Mouse (Mus musculus) intestine, embryonic 16.5 days (tissue): ENCODE results near the gene Cers6. TPM values are rescaled to one million over a fixed set of nuclear protein-coding genes. Genes with fewer than 3 reads are reported as not detected.

Experiments
- ATAC-seq: fragments of 200-750 bp; cut with Nextera tagmentation; 2 replicates; pipeline ENCODE4 v1.8.0; 2017; ENCODE audit warnings: moderate TSS enrichment, moderate library complexity
- H3K27ac ChIP-seq: fragments of 300-500 bp; sonication (generic); 2 replicates; pipeline ENCODE4 v1.5.1; 2014; ENCODE audit warnings: mild to moderate bottlenecking, low read length
- H3K27me3 ChIP-seq: fragments of 300-500 bp; sonication (generic); replicated peaks from 2 replicates; pipeline ENCODE4 v1.6.1; 2014; ENCODE audit warnings: low read length, control low read depth, mixed read lengths; ENCODE audit not compliant: control insufficient read depth, insufficient read depth
- H3K36me3 ChIP-seq: fragments of 300-500 bp; sonication (generic); 2 replicates; pipeline ENCODE4 v1.6.1; 2014; ENCODE audit warnings: low read length, control low read depth; ENCODE audit not compliant: control insufficient read depth, insufficient read depth
- H3K4me1 ChIP-seq: fragments of 300-500 bp; sonication (generic); 2 replicates; pipeline ENCODE4 v1.6.1; 2014; ENCODE audit warnings: low read length, control low read depth, mixed read lengths; ENCODE audit not compliant: control insufficient read depth, insufficient read depth
- H3K4me2 ChIP-seq: fragments of 300-500 bp; sonication (generic); 2 replicates; pipeline ENCODE4 v1.6.1; 2014; ENCODE audit warnings: low read depth, low read length, control low read depth
- H3K4me3 ChIP-seq: fragments of 300-500 bp; sonication (generic); 2 replicates; pipeline ENCODE4 v1.5.1; 2014; ENCODE audit warnings: mild to moderate bottlenecking, low read length
- H3K9ac ChIP-seq: fragments of 300-500 bp; sonication (generic); 2 replicates; pipeline ENCODE4 v1.6.1; 2014; ENCODE audit warnings: low read depth, low read length
- H3K9me3 ChIP-seq: fragments of 300-500 bp; sonication (generic); 2 replicates; pipeline ENCODE4 v1.6.1; 2016; ENCODE audit warnings: low read length, control low read depth; ENCODE audit not compliant: control insufficient read depth
- WGBS: fragments of 180-500 bp; shearing (Covaris S2); extraction: QIAGEN DNeasy Blood & Tissue Kit; methylation state at CpG from one replicate; pipeline ENCODE4 v1.1.7; 2014; 5-methylcytosine and 5-hydroxymethylcytosine counted together
- polyA plus RNA-seq: library from polyadenylated mRNA; unstranded; fragments of >200 nt; fragmentation: Nextera tagmentation; extraction: Ambion mirVana; gene quantifications from 2 replicates; pipeline ENCODE4 v1.2.1, GENCODE M21; 2015

Gene Cers6
- polyA plus RNA-seq, 1 experiment from 2014 or later = 39.6 TPM

DNA sequence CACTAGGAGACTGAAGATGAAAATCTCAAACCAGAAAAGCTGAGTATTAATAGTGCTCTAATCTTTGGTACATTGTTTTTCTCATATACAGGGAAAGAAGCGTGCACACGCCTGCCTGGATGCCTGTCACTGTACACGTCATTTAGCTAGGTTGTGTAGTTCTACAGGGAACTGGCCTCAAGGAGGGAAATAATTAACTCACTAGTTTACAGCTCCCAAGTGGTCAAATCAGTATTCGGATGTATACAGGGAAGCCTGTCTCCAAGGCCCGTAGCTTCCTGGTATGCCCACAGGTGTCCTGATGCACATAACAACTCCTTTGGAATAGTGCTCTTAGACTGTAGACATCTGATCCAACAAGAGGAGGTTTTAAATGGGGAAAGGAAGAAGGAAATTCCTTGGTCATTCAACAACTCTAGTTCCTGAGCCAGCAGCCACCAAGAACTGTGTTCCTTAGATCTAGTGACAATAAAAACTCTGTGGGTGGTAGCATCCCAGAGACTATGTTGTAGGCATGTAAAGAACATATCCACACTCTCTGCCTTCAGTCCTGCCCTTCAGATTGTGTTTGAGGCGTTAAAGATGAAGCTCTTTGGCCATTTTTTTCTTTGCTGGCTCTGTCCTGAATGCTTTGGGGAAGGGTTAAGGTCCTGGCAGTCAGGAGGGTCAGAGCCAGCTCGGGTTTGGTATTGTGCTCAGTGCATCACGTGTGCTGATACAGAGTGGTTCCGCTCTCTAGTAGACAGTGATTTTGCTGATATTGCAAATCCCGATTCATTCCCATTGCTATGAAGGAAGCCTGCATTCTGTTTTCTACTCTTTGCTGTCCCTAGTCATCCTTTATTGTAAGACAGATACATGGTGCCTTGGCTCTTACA is 65.9 kb downstream of the Cers6 start:
- no peak overlapping the region for H3K4me3 ChIP-seq
- H3K27me3 ChIP-seq = no peaks in the 10 kb centered on the region
- no peaks in the 10 kb centered on the region for H3K36me3 ChIP-seq
- H3K4me2 ChIP-seq = no peak overlapping the region
- ATAC-seq = peak; percentile 88
- H3K4me1 ChIP-seq = peaks cover 11% of the 10 kb centered on the region; the same call in 1 of the 2 replicates
- no peak overlapping the region for H3K9ac ChIP-seq
- no peaks in the 10 kb centered on the region for H3K9me3 ChIP-seq
- H3K27ac ChIP-seq = peak overlapping the region; percentile 73
- WGBS = 71% methylated on average over 10 of the region's 10 CpGs

DNA sequence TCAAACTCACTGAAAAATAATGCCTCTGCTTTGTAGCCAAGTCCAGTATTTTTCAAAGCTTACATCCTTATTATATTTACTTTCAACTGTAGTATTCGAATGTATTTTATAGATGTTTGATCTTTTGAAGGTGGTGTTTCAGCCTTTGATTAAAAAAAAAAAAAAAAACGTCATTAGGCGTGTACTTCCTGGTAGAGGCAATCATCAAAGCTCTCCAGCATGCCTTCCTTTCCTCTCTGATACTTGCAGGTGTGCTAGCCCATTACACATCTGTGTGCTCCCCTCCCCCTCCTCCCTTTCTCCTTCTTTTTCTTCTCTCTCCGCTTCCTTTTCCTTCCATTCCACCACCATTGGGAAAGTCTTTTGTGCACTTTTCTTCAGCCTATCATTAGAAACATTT is 71.0 kb downstream of the Cers6 start:
- ATAC-seq = peak; percentile 27
- H3K9me3 ChIP-seq = 0 out of 2 replicates have a peak, but pooled peaks cover 6% of the 10 kb centered on the region
- no peak overlapping the region for H3K4me3 ChIP-seq
- H3K4me2 ChIP-seq = no peak overlapping the region
- H3K27me3 ChIP-seq = no peaks in the 10 kb centered on the region
- H3K36me3 ChIP-seq = peaks cover 9% of the 10 kb centered on the region
- WGBS = 47% methylated on average over 4 of the region's 4 CpGs
- no peak overlapping the region for H3K9ac ChIP-seq
- H3K4me1 ChIP-seq = peaks cover 25% of the 10 kb centered on the region
- peak overlapping the region; percentile 61 for H3K27ac ChIP-seq

GRCm38 (mm10) chr2:68932656-68933055 is 71.4 kb downstream of the Cers6 start:
- Histone ChIP-seq H3K4me3 (no peak overlapping the region), H3K9me3 (0 out of 2 replicates have a peak, but pooled peaks cover 9% of the 10 kb centered on the region), H3K27me3 (no peaks in the 10 kb centered on the region), H3K4me1 (peaks cover 23% of the 10 kb centered on the region), H3K36me3 (peaks cover 13% of the 10 kb centered on the region), H3K27ac (peak overlapping the region; percentile 61), H3K9ac (no peak overlapping the region), H3K4me2 (no peak overlapping the region)
- 44% methylated on average over 4 of the region's 4 CpGs for WGBS
- ATAC-seq = no peak

DNA sequence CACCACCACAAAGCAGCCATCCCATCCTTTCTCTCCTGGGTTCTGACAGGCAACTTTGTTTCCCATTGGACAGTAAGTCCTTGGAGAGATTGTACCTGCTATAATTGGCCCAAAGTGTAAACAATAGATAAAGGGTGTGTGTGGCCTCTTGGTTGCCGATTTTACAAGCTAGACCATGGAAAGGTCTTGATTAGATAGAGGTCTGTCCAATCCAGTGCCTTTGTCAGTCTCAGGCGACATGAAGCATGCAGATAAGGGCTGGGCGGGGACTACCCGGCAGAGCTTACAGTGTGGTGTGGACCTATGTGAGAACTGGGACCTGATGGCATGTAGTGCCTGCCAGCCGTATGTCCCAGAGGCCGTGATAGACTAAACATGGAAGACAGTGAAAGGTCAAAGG is 73.4 kb downstream of the Cers6 start:
- H3K9ac ChIP-seq = no peak overlapping the region
- WGBS = 44% methylated on average over 6 of the region's 6 CpGs

DNA sequence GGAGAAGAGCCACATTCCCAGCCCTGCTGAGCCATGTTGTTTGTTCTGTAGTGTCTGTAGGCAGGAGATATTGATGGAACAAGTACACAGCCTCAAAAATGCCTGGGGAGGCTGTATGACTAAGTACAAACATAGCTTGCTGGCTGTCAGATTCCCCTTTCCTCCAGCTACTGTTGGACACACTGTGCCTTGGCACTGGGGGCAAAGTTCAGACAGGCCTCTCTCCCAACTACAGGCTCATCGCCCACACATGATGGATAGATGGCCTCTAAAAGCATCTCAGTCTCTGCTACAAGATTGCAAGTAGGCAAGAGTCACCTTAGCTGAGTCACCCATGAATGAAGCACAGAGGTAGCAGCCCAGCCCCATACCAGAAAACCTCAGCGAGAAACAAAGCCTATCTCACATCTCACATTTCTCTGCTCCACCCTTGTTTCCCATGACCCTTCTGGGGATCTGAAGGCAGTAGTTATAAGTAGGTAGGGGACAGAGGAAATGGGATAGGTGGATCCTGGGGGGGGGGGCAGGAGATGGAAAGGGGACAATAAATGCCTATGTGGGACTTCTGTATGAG is 74.6 kb downstream of the Cers6 start:
- Histone ChIP-seq H3K9ac (no peak overlapping the region), H3K9me3 (0 out of 2 replicates have a peak, but pooled peaks cover 9% of the 10 kb centered on the region), H3K4me3 (no peak overlapping the region), H3K27ac (peak overlapping the region; percentile 80; the same call in 1 of the 2 replicates), H3K27me3 (no peaks in the 10 kb centered on the region), H3K36me3 (peaks cover 13% of the 10 kb centered on the region), H3K4me2 (no peak overlapping the region), H3K4me1 (peaks cover 20% of the 10 kb centered on the region)
- peak; percentile 21; the same call in 1 of the 2 replicates for ATAC-seq
- 73% methylated on average over 2 of the region's 2 CpGs for WGBS

More for the DNA sequence above, 73.4 kb downstream of the Cers6 start:
- H3K27ac ChIP-seq = peak overlapping the region; percentile 80
- 0 out of 2 replicates have a peak, but pooled peaks cover 9% of the 10 kb centered on the region for H3K9me3 ChIP-seq
- H3K27me3 ChIP-seq = no peaks in the 10 kb centered on the region
- peak; percentile 96 for ATAC-seq
- no peak overlapping the region for H3K4me3 ChIP-seq
- peaks cover 13% of the 10 kb centered on the region for H3K36me3 ChIP-seq
- peaks cover 23% of the 10 kb centered on the region for H3K4me1 ChIP-seq
- no peak overlapping the region for H3K4me2 ChIP-seq

GRCm38 (mm10) chr2:68936773-68937172 is 75.5 kb downstream of the Cers6 start:
- 77% methylated on average over 4 of the region's 4 CpGs for WGBS
- peaks cover 17% of the 10 kb centered on the region for H3K4me1 ChIP-seq
- H3K9me3 ChIP-seq = 0 out of 2 replicates have a peak, but pooled peaks cover 9% of the 10 kb centered on the region
- ATAC-seq = no peak
- no peak overlapping the region for H3K27ac ChIP-seq
- no peak overlapping the region for H3K4me2 ChIP-seq
- no peaks in the 10 kb centered on the region for H3K27me3 ChIP-seq
- H3K36me3 ChIP-seq = peaks cover 13% of the 10 kb centered on the region
- no peak overlapping the region for H3K4me3 ChIP-seq
- no peak overlapping the region for H3K9ac ChIP-seq

DNA sequence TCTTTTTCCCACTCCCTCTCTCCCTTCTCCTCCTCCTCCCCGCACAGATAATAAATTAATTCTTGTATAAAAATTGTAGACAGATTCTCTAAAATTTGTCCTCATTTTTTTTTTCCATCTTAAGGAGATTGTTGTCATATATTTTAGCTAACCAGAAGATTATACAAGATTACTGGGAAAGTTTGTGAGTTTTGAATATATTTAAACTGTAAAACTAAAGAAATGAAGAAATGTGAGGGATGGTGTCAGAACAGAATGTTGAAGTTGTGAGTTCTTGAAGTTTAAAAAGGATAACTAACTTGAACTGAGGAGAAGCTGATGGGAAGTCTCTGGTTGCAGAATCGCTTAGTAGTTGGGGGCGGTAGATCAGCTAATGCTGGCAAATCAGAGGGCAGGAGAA is 76.6 kb downstream of the Cers6 start:
- WGBS = 83% methylated on average over 3 of the region's 3 CpGs
- H3K4me3 ChIP-seq = no peak overlapping the region
- H3K36me3 ChIP-seq = peaks cover 13% of the 10 kb centered on the region
- ATAC-seq = no peak
- H3K9ac ChIP-seq = no peak overlapping the region
- H3K4me2 ChIP-seq = no peak overlapping the region
- no peaks in the 10 kb centered on the region for H3K27me3 ChIP-seq
- H3K4me1 ChIP-seq = peaks cover 17% of the 10 kb centered on the region
- no peak overlapping the region for H3K27ac ChIP-seq
- H3K9me3 ChIP-seq = 0 out of 2 replicates have a peak, but pooled peaks cover 9% of the 10 kb centered on the region

- H3K9me3 ChIP-seq = no peaks in the 10 kb centered on the region
- H3K4me1 ChIP-seq = peaks cover 14% of the 10 kb centered on the region
- H3K4me3 ChIP-seq = no peak overlapping the region
- H3K36me3 ChIP-seq = no peaks in the 10 kb centered on the region
- no peak overlapping the region for H3K9ac ChIP-seq
- peak; percentile 83 for ATAC-seq
- H3K4me2 ChIP-seq = no peak overlapping the region
- 24% methylated on average over 2 of the region's 2 CpGs for WGBS
- no peaks in the 10 kb centered on the region for H3K27me3 ChIP-seq
- H3K27ac ChIP-seq = no peak overlapping the region
Observed at GRCm38 (mm10) chr2:68944898-68945297, 83.7 kb downstream of the Cers6 start.

DNA sequence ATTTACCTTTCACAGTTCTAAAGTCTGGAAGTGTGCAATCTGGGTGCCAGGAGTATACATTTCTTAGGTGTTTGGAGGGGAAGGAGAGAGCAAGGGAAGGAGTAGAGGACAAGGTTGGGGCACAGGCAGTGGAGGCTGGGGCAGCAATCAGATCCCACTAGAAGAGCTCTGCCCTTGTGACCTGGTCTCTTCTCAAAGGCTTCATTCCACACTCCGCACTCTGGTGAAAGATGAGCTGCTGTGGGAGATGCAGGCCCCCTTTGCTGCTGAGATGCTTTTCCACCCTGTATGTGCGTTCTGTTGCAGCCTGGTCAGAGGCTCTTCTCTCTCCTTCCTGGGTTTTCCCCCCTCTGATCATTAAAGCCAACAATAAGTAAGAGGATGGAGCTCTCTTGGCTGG is 84.7 kb downstream of the Cers6 start:
- 73% methylated on average over 2 of the region's 2 CpGs for WGBS
- H3K4me3 ChIP-seq = no peak overlapping the region
- H3K9me3 ChIP-seq = no peaks in the 10 kb centered on the region
- no peak; the same call in 1 of the 2 replicates for ATAC-seq
- H3K4me2 ChIP-seq = no peak overlapping the region
- H3K9ac ChIP-seq = no peak overlapping the region
- peak overlapping the region; percentile 25; the same call in 1 of the 2 replicates for H3K27ac ChIP-seq
- H3K36me3 ChIP-seq = no peaks in the 10 kb centered on the region
- H3K27me3 ChIP-seq = no peaks in the 10 kb centered on the region
- H3K4me1 ChIP-seq = peaks cover 14% of the 10 kb centered on the region
